Mouse (Mus musculus): ENCODE measurements around the gene Sdccag8. TPM values are rescaled to one million over a fixed set of nuclear protein-coding genes. Genes with fewer than 3 reads are reported as not detected.

The Sdccag8 gene
- total RNA-seq, 2 experiments from 2014 or later = 4.7 to 5.8 TPM

- intact Hi-C loops (cut with DNase I) = no loop called here
- DNase-seq = no peak
Measured at GRCm38 (mm10) chr1:176970635-176971478, 156.4 kb downstream of the Sdccag8 start.

GRCm38 (mm10) chr1:176971479-176971797 lies 157.0 kb downstream of the Sdccag8 start:
- DNase-seq = no peak
- intact Hi-C loops (cut with DNase I) = no loop called here

- DNase-seq = no peak
- intact Hi-C loops (cut with DNase I) = no loop called here
Measured at GRCm38 (mm10) chr1:176973356-176974088, 159.1 kb downstream of the Sdccag8 start.

- no peak for DNase-seq
- intact Hi-C loops (cut with DNase I) = no loop called here
Measured at GRCm38 (mm10) chr1:176979235-176979634, 164.8 kb downstream of the Sdccag8 start.

- intact Hi-C loops (cut with DNase I) = no loop called here
- no peak for DNase-seq
Measured at GRCm38 (mm10) chr1:176980140-176980539, 165.7 kb downstream of the Sdccag8 start.

- DNase-seq = no peak
- intact Hi-C loops (cut with DNase I) = no loop called here
Measured at GRCm38 (mm10) chr1:176980801-176981400, 166.4 kb downstream of the Sdccag8 start.

GRCm38 (mm10) chr1:176981511-176981910 lies 167.1 kb downstream of the Sdccag8 start:
- intact Hi-C loops (cut with DNase I) = no loop called here

GRCm38 (mm10) chr1:176982671-176983070 lies 168.2 kb downstream of the Sdccag8 start:
- DNase-seq = no peak
- intact Hi-C loops (cut with DNase I) = no loop called here

More at GRCm38 (mm10) chr1:176981511-176981910, 167.1 kb downstream of the Sdccag8 start:
- DNase-seq = no peak

GRCm38 (mm10) chr1:176985691-176986090 lies 171.2 kb downstream of the Sdccag8 start:
- no peak for DNase-seq
- intact Hi-C loops (cut with DNase I) = no loop called here

GRCm38 (mm10) chr1:176986275-176986674 lies 171.8 kb downstream of the Sdccag8 start:
- intact Hi-C loops (cut with DNase I) = no loop called here

GRCm38 (mm10) chr1:176986990-176987740 lies 172.7 kb downstream of the Sdccag8 start:
- intact Hi-C loops (cut with DNase I) = no loop called here

More at GRCm38 (mm10) chr1:176986275-176986674, 171.8 kb downstream of the Sdccag8 start:
- no peak for DNase-seq

GRCm38 (mm10) chr1:176991473-176991872 lies 177.0 kb downstream of the Sdccag8 start:
- intact Hi-C loops (cut with DNase I) = no loop called here
- no peak for DNase-seq

More at GRCm38 (mm10) chr1:176986990-176987740, 172.7 kb downstream of the Sdccag8 start:
- DNase-seq = no peak

GRCm38 (mm10) chr1:176992517-176992916 lies 178.1 kb downstream of the Sdccag8 start:
- DNase-seq = no peak
- intact Hi-C loops (cut with DNase I) = no loop called here

GRCm38 (mm10) chr1:176993141-176994010 lies 178.9 kb downstream of the Sdccag8 start:
- intact Hi-C loops (cut with DNase I) = no loop called here
- no peak for DNase-seq

GRCm38 (mm10) chr1:176994087-176994486 lies 179.6 kb downstream of the Sdccag8 start:
- intact Hi-C loops (cut with DNase I) = no loop called here
- DNase-seq = no peak

GRCm38 (mm10) chr1:176994707-176995418 lies 180.4 kb downstream of the Sdccag8 start:
- intact Hi-C loops (cut with DNase I) = no loop called here
- DNase-seq = no peak

GRCm38 (mm10) chr1:176995419-176995775 lies 180.9 kb downstream of the Sdccag8 start:
- intact Hi-C loops (cut with DNase I) = no loop called here

GRCm38 (mm10) chr1:176996166-176996565 lies 181.7 kb downstream of the Sdccag8 start:
- no peak for DNase-seq
- intact Hi-C loops (cut with DNase I) = no loop called here

More at GRCm38 (mm10) chr1:176995419-176995775, 180.9 kb downstream of the Sdccag8 start:
- no peak for DNase-seq

GRCm38 (mm10) chr1:176996630-176997201 lies 182.3 kb downstream of the Sdccag8 start:
- intact Hi-C loops (cut with DNase I) = no loop called here

More at GRCm38 (mm10) chr1:176996630-176997201, 182.3 kb downstream of the Sdccag8 start:
- DNase-seq = peak in 1 of 2 experiments; percentile 27

All from heart, postnatal 36 days (tissue).